Mouse (Mus musculus): ENCODE results near the gene Pcdh15.

DNA sequence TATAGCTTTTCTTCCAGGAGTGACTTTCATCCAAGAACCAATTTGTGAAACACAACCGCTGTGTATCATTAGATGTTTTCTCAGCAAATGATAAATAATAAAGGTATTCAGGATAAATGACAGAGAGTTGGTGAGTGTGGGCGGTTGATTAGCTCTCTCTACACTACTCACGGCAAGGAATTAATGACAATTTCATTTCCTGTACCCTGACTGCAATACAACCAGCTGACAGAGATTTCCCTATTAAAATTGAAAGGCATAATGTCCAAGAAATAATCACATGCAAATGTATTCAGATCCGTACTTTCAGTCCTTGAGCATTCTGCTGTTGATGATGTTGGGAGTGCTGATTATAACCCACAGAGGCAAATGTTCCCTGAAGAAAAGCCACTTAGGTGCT, 181.3 kb downstream of the Pcdh15 start:
- TF ChIP-seq POLR2A (IDR thresholded peaks at IDR 0.05; ENCODE audit: insufficient read depth, low read length) (no peak), CTCF (IDR thresholded peaks at IDR 0.05; ENCODE audit: low read depth, low read length) (no peak)

Measured in ES-Bruce4 (cell line).